Mouse (Mus musculus) testis, adult 2 months (tissue): Measurements from ENCODE around the gene Acbd6.

Experiments used
- CTCF ChIP-seq: fragments of 200-500 bp; IDR thresholded peaks from 2 replicates; pipeline ENCODE4 v1.5.1; 2012; ENCODE audit warnings: low read depth, mild to moderate bottlenecking, inconsistent platforms, low read length, moderate library complexity; ENCODE audit not compliant: control insufficient read depth, insufficient read depth, insufficient replicate concordance
- POLR2A ChIP-seq: fragments of 200-500 bp; IDR thresholded peaks from 2 replicates; pipeline ENCODE4 v1.6.1; 2012; ENCODE audit warnings: low read depth, mild to moderate bottlenecking, inconsistent platforms, low read length, moderate library complexity; ENCODE audit not compliant: control insufficient read depth

DNA sequence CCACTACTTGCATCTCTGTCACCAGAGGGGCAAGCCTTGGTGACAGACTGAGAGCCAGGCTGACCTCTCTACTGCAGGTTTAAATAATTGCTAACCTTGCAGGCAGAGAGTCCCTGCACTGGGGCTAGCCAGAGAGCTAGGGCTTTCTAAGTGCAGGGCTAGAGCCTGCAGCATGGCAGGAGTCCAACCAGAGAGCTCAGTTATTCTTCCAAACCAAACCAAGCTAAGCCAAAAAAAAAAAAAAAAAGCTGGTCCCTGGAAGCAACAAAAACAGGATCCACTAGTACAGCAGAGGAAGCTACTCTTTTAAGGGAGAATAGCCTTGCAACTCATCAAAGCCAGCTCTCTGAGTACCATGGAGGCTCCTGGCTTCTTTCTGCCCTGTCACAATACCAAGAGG lies 143.0 kb downstream of the Acbd6 start:
- no peak for TF ChIP-seq POLR2A
- TF ChIP-seq CTCF, result no peak
